Mouse (Mus musculus): ENCODE results near the gene Gm5916. TPM values are rescaled to one million over a fixed set of nuclear protein-coding genes. Genes with fewer than 3 reads are reported as not detected.

Gene Gm5916
- polyA plus RNA-seq (2014; fragmentation: Nextera tagmentation; extraction: Ambion mirVana): not detected in 2 replicates

GRCm38 (mm10) chr9:36128679-36129078 lies at the start of gene Gm5916:
Gene Gm5916 (minus strand): TSS chr9:36128779.
- Histone ChIP-seq H3K27me3 (ENCODE audit: control insufficient read depth, insufficient read depth, low read length) (no peaks in the 10 kb centered on the region), H3K9ac (ENCODE audit: low read depth, low read length) (no peak within 1 kb of the TSS), H3K4me2 (replicated peaks; ENCODE audit: low read depth, low read length) (no peak within 1 kb of the TSS), H3K9me3 (ENCODE audit: control insufficient read depth, low read length) (no peaks in the 10 kb centered on the region), H3K4me3 (ENCODE audit: low read depth, low read length) (no peak within 1 kb of the TSS), H3K4me1 (replicated peaks; ENCODE audit: control insufficient read depth, insufficient read depth, low read length) (no peaks in the 10 kb centered on the region), H3K27ac (ENCODE audit: low read depth, low read length) (no peak within 1 kb of the TSS), H3K36me3 (ENCODE audit: control insufficient read depth, insufficient read depth, low read length) (no peaks in the 10 kb centered on the region)
- 92% methylated on average over 1 of the region's 1 CpGs for WGBS
- ATAC-seq (ENCODE audit: low FRiP score): no peak
- no peak for DNase-seq (ENCODE audit: low spot score)

Other genes starting within 250 kb of the Gm5916 start
- not detected in 2 replicates for gene 9230113P08Rik, start 220.4 kb downstream of the Gm5916 start, polyA plus RNA-seq (2014; fragmentation: Nextera tagmentation; extraction: Ambion mirVana)